Mouse (Mus musculus) adrenal gland, postnatal 4 days (tissue): Measurements from ENCODE around the gene Podn. TPM values are rescaled to one million over a fixed set of nuclear protein-coding genes. Genes with fewer than 3 reads are reported as not detected.
A peak's percentile ranks its signal among the peaks of the same experiment; 100 is the strongest.
"Not testable (repeated sequence)": the region's sequence is repeated elsewhere in the genome, so short reads cannot be mapped to it uniquely, and the experiment has no call there.

Experiments
- DNase-seq, 2 experiments: peaks; one replicate each; pipeline ENCODE4 v3.0.0; 2021 to 2022; ENCODE audit warnings: low spot score in 2 of 2, mixed read lengths in 2 of 2
- long read RNA-seq, 2 experiments: library from polyadenylated mRNA; stranded (forward); transcript quantifications; one replicate each; pipeline ENCODE4 v2.0.0; 2021
- total RNA-seq, 2 experiments: library from RNA; stranded (reverse); gene quantifications; 2 replicates each; pipeline ENCODE4 v1.2.3; 2021

The Podn gene
- 1 to 10 TPM; 6.2 to 8.5 TPM for total RNA-seq
- long read RNA-seq, experiment 1, partial matches to known transcripts = 1 of 37 reads
- long read RNA-seq, experiment 1, other reads (novel, unspliced or antisense) = 35 of 37 reads
- long read RNA-seq, experiment 2, partial matches to known transcripts = 2 of 3 reads
- long read RNA-seq, experiment 2, other reads (novel, unspliced or antisense) = 0 of 3 reads

GRCm38 (mm10) chr4:108096345-108096744, at the start of gene Podn:
Gene Podn (minus strand): TSS chr4:108096445.
- no peak for DNase-seq

- not testable (repeated sequence) for DNase-seq
Measured at GRCm38 (mm10) chr4:108145554-108145953, 49.3 kb upstream of the Podn start.

- DNase-seq = no peak
Measured at GRCm38 (mm10) chr4:108144880-108145279, 48.6 kb upstream of the Podn start, which contains the start of gene Scp2. Gene Scp2 (minus strand): TSS chr4:108144998.

- DNase-seq = no peak
Measured at GRCm38 (mm10) chr4:108143778-108144177, 47.5 kb upstream of the Podn start.

GRCm38 (mm10) chr4:108143178-108143577, 46.9 kb upstream of the Podn start:
- DNase-seq = not testable (repeated sequence)

- no peak for DNase-seq
Measured at GRCm38 (mm10) chr4:108136938-108137337, 40.7 kb upstream of the Podn start.

GRCm38 (mm10) chr4:108130452-108130851, 34.2 kb upstream of the Podn start:
- no peak for DNase-seq

GRCm38 (mm10) chr4:108128339-108128738, 32.1 kb upstream of the Podn start:
- no peak for DNase-seq

GRCm38 (mm10) chr4:108127516-108127915, 31.3 kb upstream of the Podn start:
- DNase-seq = no peak

GRCm38 (mm10) chr4:108126260-108126659, 30.0 kb upstream of the Podn start:
- DNase-seq = no peak

GRCm38 (mm10) chr4:108124104-108124503, 27.9 kb upstream of the Podn start:
- no peak for DNase-seq

- peak; percentile 85 to 91 for DNase-seq
Measured at GRCm38 (mm10) chr4:108117924-108118876, 22.0 kb upstream of the Podn start.

GRCm38 (mm10) chr4:108117488-108117887, 21.2 kb upstream of the Podn start:
- no peak for DNase-seq

- no peak for DNase-seq
Measured at GRCm38 (mm10) chr4:108116466-108116865, 20.2 kb upstream of the Podn start.

GRCm38 (mm10) chr4:108110706-108111105, 14.5 kb upstream of the Podn start:
- DNase-seq = no peak

GRCm38 (mm10) chr4:108109728-108110127, 13.5 kb upstream of the Podn start:
- no peak for DNase-seq

- no peak for DNase-seq
Measured at GRCm38 (mm10) chr4:108092741-108093397, 3.4 kb downstream of the Podn start.

GRCm38 (mm10) chr4:108083993-108084392, 12.3 kb downstream of the Podn start:
- DNase-seq = no peak

GRCm38 (mm10) chr4:108083032-108083735, 13.1 kb downstream of the Podn start:
- no peak for DNase-seq

- DNase-seq = no peak
Measured at GRCm38 (mm10) chr4:108082401-108082806, 13.8 kb downstream of the Podn start.

GRCm38 (mm10) chr4:108080876-108081275, 15.4 kb downstream of the Podn start:
- no peak for DNase-seq
